Mouse (Mus musculus) heart, embryonic 10.5 days (tissue): ENCODE data around the gene Gm10198. TPM values are rescaled to one million over a fixed set of nuclear protein-coding genes. Genes with fewer than 3 reads are reported as not detected.

Source experiments
- DNase-seq: peaks from one replicate; pipeline ENCODE4 v3.0.0-alpha.2; 2017; ENCODE audit warnings: low spot score
- H3K27ac ChIP-seq: fragments of 300-500 bp; sonication (generic); 2 replicates; pipeline ENCODE4 v1.5.1; 2016; ENCODE audit warnings: mild to moderate bottlenecking
- H3K27me3 ChIP-seq: fragments of 300-500 bp; sonication (generic); 2 replicates; pipeline ENCODE4 v1.6.1; 2016; ENCODE audit warnings: mild to moderate bottlenecking; ENCODE audit not compliant: poor library complexity, insufficient read depth, severe bottlenecking
- H3K36me3 ChIP-seq: fragments of 300-500 bp; sonication (generic); 2 replicates; pipeline ENCODE4 v1.6.1; 2016; ENCODE audit warnings: mild to moderate bottlenecking, moderate library complexity
- H3K4me1 ChIP-seq: fragments of 300-500 bp; sonication (generic); 2 replicates; pipeline ENCODE4 v1.6.1; 2016; ENCODE audit warnings: mild to moderate bottlenecking
- H3K4me3 ChIP-seq: fragments of 300-500 bp; sonication (generic); 2 replicates; pipeline ENCODE4 v1.5.1; 2016; ENCODE audit warnings: mild to moderate bottlenecking, moderate library complexity
- H3K9me3 ChIP-seq: fragments of 300-500 bp; sonication (generic); 2 replicates; pipeline ENCODE4 v1.6.1; 2016; ENCODE audit warnings: mild to moderate bottlenecking, moderate library complexity
- WGBS: fragments of 180-500 bp; shearing (Covaris S2); methylation state at CpG from one replicate; pipeline ENCODE4 v1.1.7; 2016; 5-methylcytosine and 5-hydroxymethylcytosine counted together
- polyA plus RNA-seq: library from polyadenylated mRNA; unstranded; fragments of >200 nt; fragmentation: Nextera tagmentation; extraction: Ambion mirVana; gene quantifications from 2 replicates; pipeline ENCODE4 v1.2.1, GENCODE M21; 2016

The Gm10198 gene
- not detected in 2 replicates for polyA plus RNA-seq

GRCm38 (mm10) chr13:111592485-111592884 lies at the start of gene Gm10198:
Gm10198 (plus strand) TSS chr13:111592785.
- Histone ChIP-seq H3K4me1 (no peaks in the 10 kb centered on the region), H3K36me3 (no peaks in the 10 kb centered on the region), H3K27ac (no peak within 1 kb of the TSS), H3K9me3 (no peaks in the 10 kb centered on the region), H3K4me3 (no peak within 1 kb of the TSS), H3K27me3 (no peaks in the 10 kb centered on the region)
- no peak for DNase-seq

- H3K4me3 ChIP-seq, result no peak overlapping the region
- no peak overlapping the region for H3K27ac ChIP-seq
- WGBS, result 79% methylated on average over 5 of the region's 5 CpGs
- DNase-seq, result no peak
- H3K27me3 ChIP-seq, result no peaks in the 10 kb centered on the region
- H3K36me3 ChIP-seq, result no peaks in the 10 kb centered on the region
- H3K9me3 ChIP-seq, result no peaks in the 10 kb centered on the region
- H3K4me1 ChIP-seq, result no peaks in the 10 kb centered on the region
Measured at GRCm38 (mm10) chr13:111545286-111545685, 47.3 kb upstream of the Gm10198 start.

- no peak for DNase-seq
- Histone ChIP-seq H3K27ac (no peak overlapping the region), H3K27me3 (no peaks in the 10 kb centered on the region), H3K36me3 (no peaks in the 10 kb centered on the region), H3K4me3 (no peak overlapping the region), H3K9me3 (no peaks in the 10 kb centered on the region), H3K4me1 (peaks cover 11% of the 10 kb centered on the region)
- 65% methylated on average over 7 of the region's 7 CpGs for WGBS
Measured at GRCm38 (mm10) chr13:111552769-111553168, 39.8 kb upstream of the Gm10198 start.

- H3K4me3 ChIP-seq, result no peak overlapping the region
- peaks cover 11% of the 10 kb centered on the region for H3K4me1 ChIP-seq
- no peaks in the 10 kb centered on the region for H3K27me3 ChIP-seq
- DNase-seq, result no peak
- H3K27ac ChIP-seq, result no peak overlapping the region
- no peaks in the 10 kb centered on the region for H3K9me3 ChIP-seq
- 86% methylated on average over 7 of the region's 7 CpGs for WGBS
- no peaks in the 10 kb centered on the region for H3K36me3 ChIP-seq
Measured at GRCm38 (mm10) chr13:111553182-111553581, 39.4 kb upstream of the Gm10198 start.

GRCm38 (mm10) chr13:111553941-111554340 lies 38.6 kb upstream of the Gm10198 start:
- no peaks in the 10 kb centered on the region for H3K27me3 ChIP-seq

GRCm38 (mm10) chr13:111555333-111555732 lies 37.3 kb upstream of the Gm10198 start:
- WGBS, result 12% methylated on average over 8 of the region's 8 CpGs
- DNase-seq, result no peak
- peak overlapping the region; percentile 15; the same call in 1 of the 2 replicates for H3K4me3 ChIP-seq
- H3K9me3 ChIP-seq, result no peaks in the 10 kb centered on the region
- H3K36me3 ChIP-seq, result no peaks in the 10 kb centered on the region
- H3K27ac ChIP-seq, result 0 out of 2 replicates have a peak overlapping the region, but pooled peaks have one; percentile 4
- H3K27me3 ChIP-seq, result no peaks in the 10 kb centered on the region
- peaks cover 11% of the 10 kb centered on the region for H3K4me1 ChIP-seq

More at GRCm38 (mm10) chr13:111553941-111554340, 38.6 kb upstream of the Gm10198 start:
- Histone ChIP-seq H3K36me3 (no peaks in the 10 kb centered on the region), H3K4me3 (no peak overlapping the region), H3K27ac (no peak overlapping the region), H3K9me3 (no peaks in the 10 kb centered on the region), H3K4me1 (peaks cover 11% of the 10 kb centered on the region)
- WGBS, result 75% methylated on average over 8 of the region's 8 CpGs
- DNase-seq, result no peak

- H3K4me3 ChIP-seq, result no peak overlapping the region
- no peak for DNase-seq
- H3K36me3 ChIP-seq, result no peaks in the 10 kb centered on the region
- H3K27ac ChIP-seq, result no peak overlapping the region
- peaks cover 11% of the 10 kb centered on the region for H3K4me1 ChIP-seq
- 62% methylated on average over 4 of the region's 4 CpGs for WGBS
- H3K27me3 ChIP-seq, result no peaks in the 10 kb centered on the region
- H3K9me3 ChIP-seq, result 0 out of 2 replicates have a peak, but pooled peaks cover 6% of the 10 kb centered on the region
Measured at GRCm38 (mm10) chr13:111556375-111556774, 36.2 kb upstream of the Gm10198 start.

GRCm38 (mm10) chr13:111560152-111560551 lies 32.4 kb upstream of the Gm10198 start:
- Histone ChIP-seq H3K9me3 (0 out of 2 replicates have a peak, but pooled peaks cover 7% of the 10 kb centered on the region), H3K4me3 (no peak overlapping the region)
- WGBS, result 84% methylated on average over 3 of the region's 3 CpGs

GRCm38 (mm10) chr13:111562595-111562994 lies 30.0 kb upstream of the Gm10198 start:
- Histone ChIP-seq H3K27me3 (no peaks in the 10 kb centered on the region), H3K9me3 (0 out of 2 replicates have a peak, but pooled peaks cover 7% of the 10 kb centered on the region), H3K4me1 (no peaks in the 10 kb centered on the region), H3K4me3 (no peak overlapping the region), H3K36me3 (no peaks in the 10 kb centered on the region), H3K27ac (no peak overlapping the region)
- WGBS, result 77% methylated on average over 5 of the region's 5 CpGs
- DNase-seq, result no peak

More at GRCm38 (mm10) chr13:111560152-111560551, 32.4 kb upstream of the Gm10198 start:
- no peak overlapping the region for H3K27ac ChIP-seq
- no peak for DNase-seq
- H3K4me1 ChIP-seq, result peaks cover 6% of the 10 kb centered on the region
- H3K36me3 ChIP-seq, result no peaks in the 10 kb centered on the region
- H3K27me3 ChIP-seq, result no peaks in the 10 kb centered on the region

- H3K4me1 ChIP-seq, result no peaks in the 10 kb centered on the region
- no peak for DNase-seq
- H3K27ac ChIP-seq, result no peak overlapping the region
- H3K4me3 ChIP-seq, result no peak overlapping the region
- 45% methylated on average over 4 of the region's 4 CpGs for WGBS
- H3K9me3 ChIP-seq, result no peaks in the 10 kb centered on the region
- no peaks in the 10 kb centered on the region for H3K36me3 ChIP-seq
- H3K27me3 ChIP-seq, result no peaks in the 10 kb centered on the region
Measured at GRCm38 (mm10) chr13:111574196-111574595, 18.4 kb upstream of the Gm10198 start.

GRCm38 (mm10) chr13:111577177-111577576 lies 15.4 kb upstream of the Gm10198 start:
- H3K27ac ChIP-seq, result no peak overlapping the region
- H3K36me3 ChIP-seq, result no peaks in the 10 kb centered on the region
- H3K4me1 ChIP-seq, result no peaks in the 10 kb centered on the region
- no peak overlapping the region for H3K4me3 ChIP-seq
- H3K9me3 ChIP-seq, result no peaks in the 10 kb centered on the region
- WGBS, result 84% methylated on average over 11 of the region's 11 CpGs
- H3K27me3 ChIP-seq, result no peaks in the 10 kb centered on the region
- no peak for DNase-seq

GRCm38 (mm10) chr13:111580054-111580453 lies 12.5 kb upstream of the Gm10198 start:
- no peak for DNase-seq
- Histone ChIP-seq H3K4me3 (no peak overlapping the region), H3K27ac (no peak overlapping the region), H3K4me1 (no peaks in the 10 kb centered on the region), H3K9me3 (no peaks in the 10 kb centered on the region), H3K36me3 (no peaks in the 10 kb centered on the region), H3K27me3 (no peaks in the 10 kb centered on the region)
- 91% methylated on average over 10 of the region's 10 CpGs for WGBS

- H3K27ac ChIP-seq, result no peak overlapping the region
- no peaks in the 10 kb centered on the region for H3K27me3 ChIP-seq
- no peaks in the 10 kb centered on the region for H3K9me3 ChIP-seq
- DNase-seq, result no peak
- H3K4me1 ChIP-seq, result no peaks in the 10 kb centered on the region
- no peak overlapping the region for H3K4me3 ChIP-seq
- 85% methylated on average over 7 of the region's 7 CpGs for WGBS
- H3K36me3 ChIP-seq, result no peaks in the 10 kb centered on the region
Measured at GRCm38 (mm10) chr13:111598111-111598510, 5.5 kb downstream of the Gm10198 start.

GRCm38 (mm10) chr13:111601383-111601782 lies 8.8 kb downstream of the Gm10198 start:
- 68% methylated on average over 4 of the region's 4 CpGs for WGBS
- no peak overlapping the region for H3K27ac ChIP-seq
- DNase-seq, result no peak
- no peak overlapping the region for H3K4me3 ChIP-seq
- no peaks in the 10 kb centered on the region for H3K9me3 ChIP-seq
- H3K27me3 ChIP-seq, result no peaks in the 10 kb centered on the region
- no peaks in the 10 kb centered on the region for H3K36me3 ChIP-seq
- H3K4me1 ChIP-seq, result no peaks in the 10 kb centered on the region
